ENCODE assay signal across 8 mouse cellular contexts in the genomic region with DNA sequence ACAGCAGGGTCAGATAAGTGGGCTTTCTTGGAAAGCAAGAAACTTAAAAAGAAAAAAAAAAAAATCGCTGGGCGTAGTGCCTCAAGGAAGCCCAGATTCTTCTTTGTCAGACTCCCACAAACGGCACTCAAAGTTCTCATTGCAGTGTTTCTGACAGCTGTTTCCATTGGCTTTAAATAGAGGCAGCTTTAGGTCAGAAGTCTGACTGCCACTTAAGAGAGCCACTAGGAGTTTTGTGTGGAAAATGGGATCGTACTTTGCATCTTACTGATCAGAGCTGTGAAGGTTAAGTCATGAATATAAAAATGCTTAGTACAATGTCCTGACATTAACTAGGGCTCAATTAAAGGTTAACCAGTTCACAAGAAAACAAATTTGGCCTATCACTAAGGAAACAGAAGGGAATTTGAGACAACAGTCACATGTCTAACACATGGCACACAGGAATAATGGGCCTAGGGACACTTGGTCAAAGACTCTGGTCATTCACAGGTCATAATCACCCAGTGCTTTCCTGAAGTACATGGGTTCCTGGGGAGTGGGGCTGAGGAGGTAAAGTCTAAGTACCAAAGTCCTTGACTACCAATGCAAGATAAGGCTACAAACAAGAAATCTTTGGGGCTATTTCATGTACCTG. TPM values are rescaled to one million over a fixed set of nuclear protein-coding genes. Genes with fewer than 3 reads are reported as not detected.
DNase-seq lines count a peak whose midpoint lies in the region; ATAC-seq lines count a peak whose summit lies in the region.

No protein-coding gene starts in this region.

- peaks cover 69% of the 10 kb centered on the region for H3K4me1 ChIP-seq in forebrain, embryonic 15.5 days
- H3K4me1 ChIP-seq in neural tube, embryonic 15.5 days = peaks cover 81% of the 10 kb centered on the region

- no peak overlapping the region for H3K4me2 ChIP-seq in forebrain, embryonic 15.5 days (replicated peaks)
- H3K4me2 ChIP-seq in neural tube, embryonic 15.5 days = peak overlapping the region; percentile 15; the same call in 1 of the 2 replicates

- H3K9ac ChIP-seq in forebrain, embryonic 15.5 days (replicated peaks) = 0 out of 2 replicates have a peak overlapping the region, but pooled peaks have one; percentile 11
- H3K9ac ChIP-seq in neural tube, embryonic 15.5 days (replicated peaks) = no peak overlapping the region

- H3K27ac ChIP-seq in forebrain, embryonic 15.5 days (replicated peaks) = peak overlapping the region; percentile 77
- H3K27ac ChIP-seq in neural tube, embryonic 15.5 days (replicated peaks) = peak overlapping the region; percentile 74

- peaks cover 4% of the 10 kb centered on the region; the same call in 1 of the 2 replicates for H3K36me3 ChIP-seq in forebrain, embryonic 15.5 days
- H3K36me3 ChIP-seq in neural tube, embryonic 15.5 days = peaks cover 12% of the 10 kb centered on the region; the same call in 1 of the 2 replicates

- no peak overlapping the region for H3K4me3 ChIP-seq in forebrain, embryonic 15.5 days
- H3K4me3 ChIP-seq in neural tube, embryonic 15.5 days (replicated peaks) = no peak overlapping the region

- ATAC-seq in forebrain, embryonic 15.5 days (replicated peaks) = no peak
- no peak for ATAC-seq in neural tube, embryonic 15.5 days (ENCODE audit: low FRiP score)

- H3K9me3 ChIP-seq in forebrain, embryonic 15.5 days = no peaks in the 10 kb centered on the region
- H3K9me3 ChIP-seq in neural tube, embryonic 15.5 days (replicated peaks) = no peaks in the 10 kb centered on the region

- no peaks in the 10 kb centered on the region for H3K27me3 ChIP-seq in forebrain, embryonic 15.5 days
- H3K27me3 ChIP-seq in neural tube, embryonic 15.5 days (replicated peaks) = no peaks in the 10 kb centered on the region

- 2% methylated on average over 4 of the region's 4 CpGs for WGBS in forebrain, embryonic 15.5 days
- WGBS in neural tube, embryonic 15.5 days = 23% methylated on average over 4 of the region's 4 CpGs

- DNase-seq in kidney, adult 18-20 months = peak; percentile 55
- DNase-seq in kidney, postnatal 4 days = no peak
- DNase-seq in kidney, adult 9 months = peak; percentile 91
- DNase-seq in cerebellum, adult 9-11 months = no peak
- no peak for DNase-seq in left cerebral cortex, adult 9 months (ENCODE audit: low spot score in 2 of 2)
- DNase-seq in retina, embryonic 14.5 days (ENCODE audit: low spot score) = no peak

RNA-seq across cellular contexts. Expression of a gene that starts 19.6 kb away (rescaled TPM):
- polyA plus RNA-seq in forebrain, embryonic 15.5 days (2015; fragmentation: Nextera tagmentation; extraction: Ambion mirVana) = 198 and 206 TPM in 2 replicates
- polyA plus RNA-seq in neural tube, embryonic 15.5 days (2015; fragmentation: Nextera tagmentation; extraction: Ambion mirVana) = 137 and 147 TPM in 2 replicates

Comparison
In these comparisons a context has a peak if more than half of its experiments do, and no peak if none do; other contexts are left out.
1. DNase-seq: peak in kidney, adult 18-20 months (single experiment) and kidney, adult 9 months (single experiment); none in kidney, postnatal 4 days (0 of 2), cerebellum, adult 9-11 months (single experiment), left cerebral cortex, adult 9 months (0 of 2) and retina, embryonic 14.5 days (single experiment).